Mouse (Mus musculus) liver, embryonic 14.5 days (tissue): ENCODE results near the gene Cyp2s1. TPM values are rescaled to one million over a fixed set of nuclear protein-coding genes. Genes with fewer than 3 reads are reported as not detected.
A peak's percentile ranks its signal among the peaks of the same experiment; 100 is the strongest.
"Not testable (repeated sequence)": the region's sequence is repeated elsewhere in the genome, so short reads cannot be mapped to it uniquely, and the experiment has no call there.

Source experiments
- ATAC-seq: fragments of 200-750 bp; cut with Nextera tagmentation; 2 replicates; pipeline ENCODE4 v1.8.0; 2017; ENCODE audit warnings: moderate number of reproducible peaks, mild to moderate bottlenecking, moderate library complexity; ENCODE audit not compliant: insufficient read depth
- DNase-seq, 3 experiments: peaks; one replicate each; pipeline ENCODE4 v3.0.0-alpha.2; 2012 to 2013; ENCODE audit warnings: low read depth in 3 of 3, low spot score in 3 of 3
- H3K27ac ChIP-seq: fragments of 300-500 bp; sonication (generic); 2 replicates; pipeline ENCODE4 v1.5.1; 2014; ENCODE audit warnings: moderate library complexity, mild to moderate bottlenecking, control low read depth, inconsistent platforms
- H3K27me3 ChIP-seq: fragments of 300-500 bp; sonication (generic); 2 replicates; pipeline ENCODE4 v1.6.1; 2014; ENCODE audit warnings: mild to moderate bottlenecking, low read length, moderate library complexity; ENCODE audit not compliant: control insufficient read depth, insufficient read depth
- H3K36me3 ChIP-seq: fragments of 300-500 bp; sonication (generic); replicated peaks from 2 replicates; pipeline ENCODE4 v1.6.1; 2014; ENCODE audit warnings: low read depth; ENCODE audit not compliant: control insufficient read depth, insufficient read depth
- H3K4me1 ChIP-seq, 2 experiments: fragments of 200-500 bp in 1 of 2; fragments of 300-500 bp in 1 of 2; sonication (generic) in 1 of 2; replicated peaks; 2 replicates each; pipeline ENCODE4 v1.6.1; 2012 to 2014; ENCODE audit warnings: antibody characterized with exemption in 1 of 2, inconsistent platforms in 1 of 2, low read length in 1 of 2; ENCODE audit not compliant: control insufficient read depth in 2 of 2, insufficient read depth in 2 of 2
- H3K4me2 ChIP-seq: fragments of 300-500 bp; sonication (generic); 2 replicates; pipeline ENCODE4 v1.6.1; 2014; ENCODE audit warnings: low read depth, mild to moderate bottlenecking, control low read depth, moderate library complexity
- H3K4me3 ChIP-seq, 2 experiments: fragments of 200-500 bp in 1 of 2; fragments of 300-500 bp in 1 of 2; sonication (generic) in 1 of 2; 2 replicates each; pipeline ENCODE4 v1.5.1; 2012 to 2014; ENCODE audit warnings: low read depth in 2 of 2, low read length in 2 of 2, mild to moderate bottlenecking in 2 of 2, control low read depth in 1 of 2, inconsistent platforms in 1 of 2, moderate library complexity in 1 of 2; ENCODE audit not compliant: insufficient read depth in 1 of 2
- H3K9ac ChIP-seq: fragments of 300-500 bp; sonication (generic); replicated peaks from 2 replicates; pipeline ENCODE4 v1.6.1; 2014; ENCODE audit warnings: mild to moderate bottlenecking, control low read depth, moderate library complexity
- H3K9me3 ChIP-seq: fragments of 300-500 bp; sonication (generic); 2 replicates; pipeline ENCODE4 v1.6.1; 2016; ENCODE audit warnings: low read length, mixed read lengths; ENCODE audit not compliant: control insufficient read depth
- CTCF ChIP-seq: IDR thresholded peaks from 2 replicates; pipeline ENCODE4 v1.5.1; 2016; ENCODE audit warnings: antibody characterized with exemption, low read depth, control low read depth
- EP300 ChIP-seq: IDR thresholded peaks from 2 replicates; pipeline ENCODE4 v1.6.1; 2016; ENCODE audit warnings: antibody characterized with exemption, low read depth
- WGBS: fragments of 180-500 bp; shearing (Covaris S2); extraction: QIAGEN DNeasy Blood & Tissue Kit; methylation state at CpG from one replicate; pipeline ENCODE4 v1.1.7; 2014; ENCODE audit not compliant: insufficient replicate concordance; 5-methylcytosine and 5-hydroxymethylcytosine counted together
- polyA plus RNA-seq, 2 experiments: library from polyadenylated mRNA; depleted of rRNA in 1 of 2; stranded (reverse) in 1 of 2; unstranded in 1 of 2; fragments of >200 nt; fragmentation: Nextera tagmentation in 1 of 2; extraction: Ambion mirVana in 1 of 2; gene quantifications; 2 replicates each; pipeline versions ENCODE4 v1.2.1 to v1.2.3; 2012 to 2014

Gene Cyp2s1
- polyA plus RNA-seq, 2 experiments: 0.22 to 0.52 TPM

GRCm38 (mm10) chr7:25793679-25794078 is 23.0 kb downstream of the Cyp2s1 start:
- no peak overlapping the region for H3K27ac ChIP-seq
- H3K4me1 ChIP-seq: peaks cover 0 to 4% of the 10 kb centered on the region in 2 experiments; a peak in 1 of 4 replicates
- no peak for DNase-seq
- H3K4me2 ChIP-seq: no peak overlapping the region
- H3K9me3 ChIP-seq: no peaks in the 10 kb centered on the region; the same call in 1 of the 2 replicates
- TF ChIP-seq EP300 (no peak), CTCF (0 out of 2 replicates have a peak, but pooled peaks have one; percentile 22)
- no peak overlapping the region for H3K4me3 ChIP-seq
- H3K27me3 ChIP-seq: no peaks in the 10 kb centered on the region
- H3K9ac ChIP-seq: no peak overlapping the region
- no peak for ATAC-seq
- WGBS: 41% methylated on average over 3 of the region's 3 CpGs
- H3K36me3 ChIP-seq: no peaks in the 10 kb centered on the region

DNA sequence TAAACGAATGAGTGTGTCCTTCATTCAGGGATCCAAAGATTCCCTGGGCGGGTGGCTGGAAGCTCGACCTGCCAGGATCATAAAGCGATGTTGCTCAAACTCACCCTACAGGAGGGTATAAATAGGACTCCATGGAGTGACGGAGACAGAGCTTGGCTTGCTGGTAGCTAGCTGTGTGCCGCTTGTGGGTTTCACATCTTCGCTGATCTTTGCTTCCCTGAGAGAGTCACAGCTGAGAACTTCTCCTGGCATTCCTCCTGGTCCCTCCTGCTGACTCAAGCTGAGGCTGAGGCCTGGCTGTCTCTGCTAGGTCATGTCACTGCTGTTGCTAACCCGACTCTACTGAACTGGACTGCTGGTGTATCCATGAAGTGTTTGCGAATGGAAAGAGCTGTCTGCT is 23.7 kb downstream of the Cyp2s1 start:
- not testable (repeated sequence) for H3K9ac ChIP-seq, H3K4me2 ChIP-seq, H3K4me3 ChIP-seq, H3K27ac ChIP-seq, H3K9me3 ChIP-seq, DNase-seq, H3K36me3 ChIP-seq, ATAC-seq, H3K27me3 ChIP-seq, H3K4me1 ChIP-seq
- WGBS: 50% methylated on average over 9 of the region's 9 CpGs

DNA sequence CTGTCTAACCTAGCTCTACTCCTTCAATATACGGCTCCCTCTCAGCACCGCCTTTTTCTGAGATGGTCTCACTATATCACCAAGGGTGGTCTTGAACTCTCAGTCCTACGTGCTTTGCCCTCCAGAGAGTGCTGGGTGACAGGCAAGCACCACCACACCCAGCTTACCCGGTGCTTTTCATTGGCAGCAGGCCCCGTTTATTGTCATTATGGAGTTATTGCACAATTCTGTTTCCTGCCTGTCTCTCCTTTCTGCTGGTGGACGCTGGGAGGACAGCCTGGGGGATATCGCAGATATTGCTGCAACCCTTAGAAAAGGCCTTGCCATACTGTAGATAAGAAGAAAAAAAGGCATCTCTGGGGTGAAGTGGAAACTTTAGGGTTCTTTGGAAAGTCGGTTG is 26.1 kb downstream of the Cyp2s1 start:
- TF ChIP-seq CTCF (no peak), EP300 (no peak)

DNA sequence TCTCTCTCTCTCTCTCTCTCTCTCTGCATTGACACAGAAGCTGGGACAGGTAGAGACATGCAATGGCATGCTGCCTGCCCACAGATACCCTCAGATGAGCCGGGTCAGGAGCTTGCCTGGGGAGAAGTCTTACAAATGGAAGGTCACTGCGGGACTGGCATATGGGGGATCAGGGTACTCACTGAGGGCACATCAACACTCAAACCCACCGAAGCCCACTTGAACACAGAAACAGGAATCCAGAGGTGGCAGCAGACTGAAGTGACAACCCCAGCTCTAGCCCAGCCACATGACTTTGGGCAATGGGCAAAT is 27.6 kb downstream of the Cyp2s1 start:
- Histone ChIP-seq H3K4me1 (peaks cover 0 to 4% of the 10 kb centered on the region in 2 experiments; a peak in 1 of 4 replicates), H3K36me3 (no peaks in the 10 kb centered on the region), H3K4me2 (no peak overlapping the region), H3K9me3 (no peaks in the 10 kb centered on the region), H3K27ac (no peak overlapping the region), H3K27me3 (no peaks in the 10 kb centered on the region; the same call in 1 of the 2 replicates), H3K9ac (no peak overlapping the region), H3K4me3 (no peak overlapping the region)
- TF ChIP-seq CTCF (no peak), EP300 (no peak)
- WGBS: 53% methylated on average over 3 of the region's 3 CpGs
- no peak for DNase-seq
- ATAC-seq: no peak

More for the DNA sequence above, 26.1 kb downstream of the Cyp2s1 start:
- Histone ChIP-seq H3K9ac (no peak overlapping the region), H3K4me2 (no peak overlapping the region), H3K9me3 (no peaks in the 10 kb centered on the region), H3K4me1 (peaks cover 0 to 4% of the 10 kb centered on the region in 2 experiments; a peak in 1 of 4 replicates), H3K4me3 (no peak overlapping the region), H3K36me3 (no peaks in the 10 kb centered on the region), H3K27me3 (no peaks in the 10 kb centered on the region; the same call in 1 of the 2 replicates), H3K27ac (no peak overlapping the region)
- WGBS: 32% methylated on average over 8 of the region's 8 CpGs
- ATAC-seq (no peak), DNase-seq (no peak)

- ATAC-seq: no peak
- H3K4me1 ChIP-seq: peaks cover 0 to 7% of the 10 kb centered on the region in 2 experiments; a peak in 1 of 4 replicates
- no peaks in the 10 kb centered on the region for H3K9me3 ChIP-seq
- DNase-seq: no peak
- no peak within 1 kb of the TSS for H3K27ac ChIP-seq
- no peak for TF ChIP-seq EP300
- no peak for TF ChIP-seq CTCF
- peak within 1 kb of the TSS; percentile 29 for H3K4me2 ChIP-seq
- WGBS: 4% methylated on average over 25 of the region's 30 CpGs
- H3K9ac ChIP-seq: no peak within 1 kb of the TSS
- no peaks in the 10 kb centered on the region for H3K36me3 ChIP-seq
- peak within 1 kb of the TSS; percentile 34 to 41 for H3K4me3 ChIP-seq
- no peaks in the 10 kb centered on the region; the same call in 1 of the 2 replicates for H3K27me3 ChIP-seq
Observed at GRCm38 (mm10) chr7:25788220-25789128, 28.2 kb downstream of the Cyp2s1 start, which contains the start of gene Axl. Axl (minus strand) TSS chr7:25788705.
